Mouse (Mus musculus): ENCODE data around the gene Phb2. TPM values are rescaled to one million over a fixed set of nuclear protein-coding genes. Genes with fewer than 3 reads are reported as not detected.
A peak's percentile ranks its signal among the peaks of the same experiment; 100 is the strongest.

Gene Phb2
- 260 and 270 TPM in 2 replicates for polyA plus RNA-seq (2015; fragmentation: Nextera tagmentation; extraction: Ambion mirVana)

DNA sequence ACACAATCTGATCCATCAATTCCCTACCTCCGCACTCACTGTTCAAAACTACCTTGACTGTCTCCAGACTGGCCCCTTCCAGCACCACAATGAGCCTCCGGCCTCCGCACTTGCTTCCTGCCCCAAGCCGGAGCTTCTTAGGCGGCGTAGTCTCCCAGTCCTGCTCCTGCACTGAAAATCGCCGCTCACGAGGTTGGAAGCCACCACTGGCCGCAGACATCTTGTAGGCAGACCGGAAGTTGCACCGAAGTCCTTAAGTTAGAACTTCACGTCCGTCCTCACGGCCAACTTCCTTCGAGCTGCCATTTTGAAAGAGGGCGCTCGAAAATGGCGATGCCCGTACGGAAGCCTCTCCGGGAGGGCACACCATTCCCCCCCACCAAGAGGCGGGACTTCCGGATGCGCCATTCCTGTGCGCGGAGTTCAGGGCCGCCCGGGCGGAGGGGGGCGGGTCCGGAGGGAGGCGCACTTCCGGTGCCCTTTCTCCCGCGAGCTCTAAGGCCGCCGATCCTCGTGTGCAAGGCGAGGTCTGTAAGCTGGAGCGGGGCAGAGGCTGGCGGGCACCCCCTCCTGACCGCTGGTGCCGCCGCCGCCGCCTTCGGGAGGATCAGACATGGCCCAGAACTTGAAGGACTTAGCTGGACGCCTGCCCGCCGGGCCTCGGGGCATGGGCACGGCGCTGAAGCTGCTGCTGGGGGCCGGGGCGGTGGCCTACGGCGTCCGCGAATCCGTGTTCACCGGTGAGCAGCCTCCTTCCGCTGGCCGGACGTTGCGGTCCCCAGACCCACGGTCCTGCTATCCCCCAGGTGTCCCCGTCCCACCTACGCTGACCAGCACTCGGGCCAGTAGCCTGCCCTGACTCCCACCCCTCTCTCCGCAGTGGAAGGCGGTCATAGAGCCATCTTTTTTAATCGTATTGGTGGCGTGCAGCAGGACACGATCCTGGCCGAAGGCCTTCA is at the start of gene Phb2, which contains the start of gene Emg1:
Gene Phb2 (plus strand): TSS at position 513 of the 959 bp plus-strand sequence.
Gene Emg1 (minus strand): TSS at position 355 of the 959 bp plus-strand sequence.
- Histone ChIP-seq H3K4me3 (peak within 1 kb of the TSS; percentile 65), H3K4me1 (replicated peaks) (peaks cover 36% of the 10 kb centered on the region), H3K27me3 (no peaks in the 10 kb centered on the region), H3K9ac (peak within 1 kb of the TSS; percentile 79), H3K4me2 (peak within 1 kb of the TSS; percentile 94), H3K9me3 (no peaks in the 10 kb centered on the region), H3K36me3 (peaks cover 35% of the 10 kb centered on the region), H3K27ac (replicated peaks) (peak within 1 kb of the TSS; percentile 82)
- under 1% methylated on average over 74 of the region's 76 CpGs for WGBS
- ATAC-seq (ENCODE audit: low FRiP score, low read depth), result peak; percentile 97

DNA sequence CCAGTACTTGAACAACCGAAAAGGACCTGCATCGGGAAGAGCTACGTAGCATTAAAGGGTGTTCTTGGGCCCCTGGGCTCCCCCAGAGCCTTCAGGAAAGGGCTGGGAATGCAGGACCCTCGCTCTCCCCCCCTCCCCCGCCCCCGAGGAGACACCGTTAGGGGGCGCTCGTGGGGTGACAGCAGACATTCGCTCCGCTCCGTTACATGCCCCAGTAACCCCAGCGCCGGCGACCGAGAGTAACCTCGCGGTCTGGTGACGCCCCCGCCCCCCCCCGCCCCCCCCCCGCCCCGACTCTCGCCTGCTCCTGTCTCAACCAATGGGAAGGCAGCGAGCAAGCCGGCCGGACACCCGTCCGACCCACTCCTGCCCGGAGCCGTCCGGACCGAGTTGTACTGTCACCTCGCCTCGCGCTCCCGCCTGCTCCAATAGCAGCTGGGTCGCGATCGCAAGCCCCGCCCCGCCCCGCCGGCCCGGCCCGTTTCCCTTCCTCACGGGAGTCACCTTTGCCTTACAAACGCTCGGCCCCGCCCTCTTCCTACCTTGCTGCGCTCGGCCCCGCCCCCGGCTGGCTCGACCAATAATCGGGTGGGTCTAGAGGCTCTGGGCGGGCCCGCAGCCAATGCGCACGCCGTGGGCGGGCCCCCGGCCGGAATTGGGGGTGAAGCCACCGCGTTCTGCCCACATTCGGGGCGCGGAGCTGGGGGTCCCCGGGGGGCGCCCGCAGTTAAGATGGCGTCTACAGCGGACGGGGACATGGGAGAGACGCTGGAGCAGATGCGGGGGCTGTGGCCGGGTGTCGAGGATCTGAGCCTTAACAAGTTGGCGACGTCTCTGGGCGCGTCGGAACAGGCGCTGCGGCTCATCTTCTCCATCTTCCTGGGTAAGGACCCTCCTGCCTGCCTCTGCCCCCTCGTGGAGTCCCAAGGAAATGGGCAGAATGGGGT is 49.4 kb upstream of the Phb2 start, which contains the start of gene Lpcat3:
Gene Lpcat3 (plus strand): TSS at position 551 of the 947 bp plus-strand sequence.
- Histone ChIP-seq H3K27me3 (no peaks in the 10 kb centered on the region), H3K4me2 (peak within 1 kb of the TSS; percentile 84), H3K9me3 (no peaks in the 10 kb centered on the region), H3K27ac (replicated peaks) (peak within 1 kb of the TSS; percentile 86), H3K4me3 (peak within 1 kb of the TSS; percentile 59), H3K4me1 (replicated peaks) (peaks cover 16% of the 10 kb centered on the region), H3K36me3 (no peaks in the 10 kb centered on the region), H3K9ac (peak within 1 kb of the TSS; percentile 56)
- WGBS, result under 1% methylated on average over 76 of the region's 87 CpGs
- peak; percentile 98 for ATAC-seq (ENCODE audit: low FRiP score, low read depth)

DNA sequence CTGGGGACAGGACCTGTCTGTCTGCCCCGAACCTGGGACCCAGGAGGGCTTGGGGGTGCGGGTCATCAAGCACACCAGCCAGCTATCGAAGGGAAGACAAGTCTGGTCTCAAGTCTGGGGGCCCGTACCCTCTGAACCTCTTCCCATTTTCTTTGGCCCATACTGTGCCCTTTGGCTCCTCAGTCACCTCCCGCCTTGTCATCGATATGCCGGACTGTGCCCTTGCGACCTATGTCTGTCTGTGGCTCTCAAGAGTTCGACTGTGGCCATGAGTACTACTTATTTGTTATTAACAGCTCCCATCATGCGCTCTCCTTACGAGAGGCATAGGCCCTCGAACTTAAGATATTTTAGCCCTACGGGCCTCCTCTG is 48.7 kb upstream of the Phb2 start:
- peak overlapping the region; percentile 59 for H3K4me3 ChIP-seq
- no peaks in the 10 kb centered on the region for H3K9me3 ChIP-seq
- H3K27ac ChIP-seq (replicated peaks), result peak overlapping the region; percentile 86
- H3K4me1 ChIP-seq (replicated peaks), result peaks cover 16% of the 10 kb centered on the region
- peak overlapping the region; percentile 56 for H3K9ac ChIP-seq
- no peak for ATAC-seq (ENCODE audit: low FRiP score, low read depth)
- no peaks in the 10 kb centered on the region for H3K27me3 ChIP-seq
- no peaks in the 10 kb centered on the region for H3K36me3 ChIP-seq
- H3K4me2 ChIP-seq, result peak overlapping the region; percentile 84
- WGBS, result 19% methylated on average over 13 of the region's 13 CpGs

DNA sequence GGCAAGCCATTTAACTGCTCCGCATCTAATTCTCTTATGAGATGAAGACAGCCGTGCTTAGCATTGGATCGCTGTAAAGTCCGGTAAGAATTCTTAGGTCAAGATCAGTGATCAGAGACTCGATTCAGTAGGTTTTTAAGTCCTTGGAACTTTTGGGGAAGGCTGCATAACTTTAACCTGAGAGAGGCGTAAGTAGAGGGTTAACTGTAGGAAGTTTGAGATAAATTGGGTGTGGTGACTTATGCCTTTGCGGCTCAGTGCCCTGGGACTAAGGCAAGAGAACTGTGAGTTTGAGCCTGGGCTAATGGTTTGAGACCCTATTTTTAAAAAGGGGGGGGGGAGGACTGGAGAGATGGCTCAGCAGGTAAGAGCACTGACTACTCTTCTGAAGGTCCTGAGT is 47.9 kb upstream of the Phb2 start:
- Histone ChIP-seq H3K4me1 (replicated peaks) (peaks cover 16% of the 10 kb centered on the region), H3K27ac (replicated peaks) (no peak overlapping the region), H3K9me3 (no peaks in the 10 kb centered on the region), H3K36me3 (no peaks in the 10 kb centered on the region), H3K27me3 (no peaks in the 10 kb centered on the region), H3K9ac (no peak overlapping the region), H3K4me2 (peak overlapping the region; percentile 84), H3K4me3 (peak overlapping the region; percentile 59)
- 83% methylated on average over 7 of the region's 7 CpGs for WGBS
- ATAC-seq (ENCODE audit: low FRiP score, low read depth), result no peak

DNA sequence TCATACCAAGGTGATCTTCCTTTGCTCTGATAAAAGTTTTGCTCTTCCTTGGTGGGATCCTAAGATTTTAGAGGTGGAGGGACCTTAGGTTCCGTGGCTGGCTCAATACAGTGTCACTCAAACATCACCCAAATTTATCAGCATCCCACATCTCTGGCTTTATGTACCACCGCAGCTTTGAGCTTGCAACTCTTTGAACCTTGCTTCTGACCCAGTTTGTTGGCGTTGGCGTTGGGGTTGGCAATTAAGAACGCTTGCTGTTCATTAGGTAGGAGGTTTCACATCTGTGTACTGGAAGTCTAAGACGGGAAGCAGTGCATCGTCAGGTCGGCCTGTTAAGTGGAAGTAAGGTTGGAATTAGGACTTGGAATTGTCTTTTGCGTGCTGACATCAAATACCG is 47.1 kb upstream of the Phb2 start:
- Histone ChIP-seq H3K27ac (replicated peaks) (no peak overlapping the region), H3K27me3 (no peaks in the 10 kb centered on the region), H3K4me3 (no peak overlapping the region), H3K9me3 (no peaks in the 10 kb centered on the region), H3K4me1 (replicated peaks) (peaks cover 16% of the 10 kb centered on the region), H3K4me2 (no peak overlapping the region), H3K9ac (no peak overlapping the region), H3K36me3 (no peaks in the 10 kb centered on the region)
- no peak for ATAC-seq (ENCODE audit: low FRiP score, low read depth)
- 95% methylated on average over 10 of the region's 10 CpGs for WGBS

DNA sequence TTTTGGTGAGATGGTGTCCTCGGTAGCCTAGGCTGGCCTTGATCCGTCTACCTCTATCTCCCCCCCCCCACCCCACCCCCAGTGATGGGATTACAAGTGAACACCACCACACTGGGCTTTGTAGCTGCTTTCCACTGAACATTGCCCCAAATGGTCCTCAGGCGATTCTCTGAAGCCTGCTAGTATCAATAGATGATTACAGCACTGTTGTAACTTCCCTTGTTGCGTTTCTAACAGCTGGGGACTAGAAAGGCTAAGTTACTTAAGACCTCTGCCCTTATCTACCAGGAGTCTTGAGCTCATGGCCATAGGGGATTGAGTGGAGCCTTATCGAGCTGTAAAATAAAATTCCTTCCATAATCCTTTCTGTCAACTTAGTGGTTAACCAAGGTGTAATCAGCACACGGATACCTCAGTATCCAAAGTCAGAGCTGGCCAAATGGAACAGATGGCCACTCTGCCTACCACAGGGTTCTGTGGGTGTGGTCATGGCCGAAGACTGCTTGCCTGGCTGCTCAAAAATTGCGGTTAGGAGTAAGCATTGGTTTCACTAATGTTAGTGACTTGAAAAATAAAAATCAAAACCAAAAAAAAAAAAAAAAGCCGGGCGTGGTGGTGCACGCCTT is 42.8 kb upstream of the Phb2 start:
- no peaks in the 10 kb centered on the region for H3K36me3 ChIP-seq
- 93% methylated on average over 11 of the region's 11 CpGs for whole genome bisulfite sequencing

DNA sequence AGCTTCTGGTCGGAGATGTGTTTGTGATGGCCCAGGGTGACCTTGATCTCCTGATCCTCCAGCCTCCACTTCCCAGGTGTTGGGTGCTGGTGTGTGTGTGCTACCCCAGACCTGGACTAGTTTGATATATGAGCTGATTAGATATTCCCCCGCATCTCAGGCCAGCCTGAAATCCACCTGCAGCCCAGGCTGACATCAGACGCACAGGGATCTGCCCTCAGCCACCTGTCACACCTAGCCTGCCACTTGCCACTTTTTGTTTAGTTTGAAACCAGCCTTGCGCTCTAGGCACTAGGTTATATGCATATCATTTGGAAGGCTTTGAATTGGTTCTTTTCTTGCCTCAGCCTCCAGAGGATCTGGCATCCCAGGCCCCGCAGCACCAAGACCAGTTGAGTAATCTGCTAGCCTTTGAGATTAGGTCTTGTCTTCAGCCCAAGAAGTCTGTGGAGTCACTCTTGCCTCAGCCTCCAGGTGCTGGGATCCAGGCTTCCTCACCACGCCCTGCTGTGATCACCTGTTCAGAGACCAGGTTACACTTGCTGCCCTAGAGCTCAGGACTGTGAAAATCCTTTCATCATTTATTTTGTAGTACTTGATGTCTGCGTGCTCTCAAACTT is 41.7 kb upstream of the Phb2 start:
- no peak overlapping the region for H3K4me3 ChIP-seq
- no peaks in the 10 kb centered on the region for H3K4me1 ChIP-seq (replicated peaks)
- WGBS, result 95% methylated on average over 7 of the region's 7 CpGs
- ATAC-seq (ENCODE audit: low FRiP score, low read depth), result no peak
- no peak overlapping the region for H3K27ac ChIP-seq (replicated peaks)
- H3K9me3 ChIP-seq, result no peaks in the 10 kb centered on the region
- no peak overlapping the region for H3K4me2 ChIP-seq
- no peaks in the 10 kb centered on the region for H3K36me3 ChIP-seq
- no peak overlapping the region for H3K9ac ChIP-seq
- no peaks in the 10 kb centered on the region for H3K27me3 ChIP-seq

More for the DNA sequence above, 42.8 kb upstream of the Phb2 start:
- Histone ChIP-seq H3K4me1 (replicated peaks) (peaks cover under 1% of the 10 kb centered on the region), H3K27ac (replicated peaks) (no peak overlapping the region), H3K9me3 (no peaks in the 10 kb centered on the region), H3K4me2 (no peak overlapping the region), H3K4me3 (no peak overlapping the region), H3K9ac (no peak overlapping the region), H3K27me3 (no peaks in the 10 kb centered on the region)
- ATAC-seq (ENCODE audit: low FRiP score, low read depth), result no peak

DNA sequence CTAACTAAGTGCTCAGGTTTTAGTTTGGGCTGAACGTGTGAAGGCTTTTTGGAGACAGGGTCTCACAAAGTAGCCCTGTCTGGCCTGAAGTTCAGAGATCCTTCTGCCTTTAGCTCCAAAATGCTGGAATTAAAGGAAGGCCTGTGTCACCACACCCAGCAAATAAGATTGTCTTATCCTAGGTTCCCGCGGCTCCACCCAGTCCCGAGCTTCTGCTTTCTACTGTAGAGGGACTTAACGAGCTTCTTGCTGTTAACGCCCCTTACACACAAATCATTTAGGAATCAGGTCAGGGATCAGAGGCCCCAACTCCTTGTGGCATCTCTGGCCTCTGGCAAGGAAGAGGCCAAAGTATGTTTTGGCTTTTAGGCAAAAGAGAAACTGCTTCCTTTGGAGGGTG is 40.0 kb upstream of the Phb2 start:
- no peak for ATAC-seq (ENCODE audit: low FRiP score, low read depth)
- Histone ChIP-seq H3K9me3 (no peaks in the 10 kb centered on the region), H3K4me2 (no peak overlapping the region), H3K4me1 (replicated peaks) (no peaks in the 10 kb centered on the region), H3K27me3 (no peaks in the 10 kb centered on the region), H3K27ac (replicated peaks) (no peak overlapping the region), H3K4me3 (no peak overlapping the region), H3K9ac (no peak overlapping the region), H3K36me3 (no peaks in the 10 kb centered on the region)
- 83% methylated on average over 6 of the region's 6 CpGs for WGBS

DNA sequence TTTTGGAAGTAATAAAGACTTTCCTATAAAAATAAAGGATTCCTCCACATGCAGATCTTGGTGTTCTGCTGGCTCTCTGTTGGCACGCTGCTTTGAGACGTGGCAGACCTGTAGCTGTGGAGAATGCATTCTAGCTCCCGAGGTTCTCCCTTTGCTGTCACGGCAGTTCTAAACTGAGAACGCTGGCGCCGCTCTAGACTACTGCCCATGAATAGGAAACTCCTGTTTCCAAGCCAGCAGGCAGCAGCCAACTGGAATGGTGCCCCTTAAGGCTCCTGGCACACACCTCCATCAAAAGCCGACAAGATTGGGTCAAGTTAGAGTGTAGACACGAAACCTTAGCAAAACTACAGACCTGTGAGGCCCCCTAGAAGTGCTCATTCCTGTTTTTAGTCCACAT is 38.5 kb upstream of the Phb2 start:
- no peak overlapping the region for H3K4me2 ChIP-seq
- H3K27ac ChIP-seq (replicated peaks), result no peak overlapping the region
- 85% methylated on average over 9 of the region's 9 CpGs for WGBS
- H3K9ac ChIP-seq, result no peak overlapping the region
- no peak for ATAC-seq (ENCODE audit: low FRiP score, low read depth)
- H3K36me3 ChIP-seq, result no peaks in the 10 kb centered on the region
- H3K27me3 ChIP-seq, result no peaks in the 10 kb centered on the region
- no peak overlapping the region for H3K4me3 ChIP-seq
- no peaks in the 10 kb centered on the region for H3K4me1 ChIP-seq (replicated peaks)
- no peaks in the 10 kb centered on the region for H3K9me3 ChIP-seq

DNA sequence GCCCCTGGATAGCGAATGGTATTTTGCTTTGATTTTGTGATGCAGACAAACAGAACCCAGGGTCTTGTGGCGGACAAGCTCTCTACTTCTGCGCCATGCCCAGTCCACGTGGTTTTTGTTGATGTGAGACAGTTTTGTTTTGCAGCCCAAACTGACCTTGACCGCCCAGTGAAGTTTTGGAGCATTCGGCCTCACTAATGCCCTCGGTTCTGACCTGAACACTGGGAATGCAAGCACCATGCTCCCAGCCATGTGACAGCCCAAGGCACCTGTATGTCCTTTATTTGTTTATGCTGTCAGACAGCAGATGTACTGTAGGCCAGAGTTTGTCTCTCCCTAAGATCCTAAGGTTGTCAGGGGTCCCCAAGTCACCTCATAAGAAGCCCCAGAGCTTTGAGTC is 37.5 kb upstream of the Phb2 start:
- H3K4me1 ChIP-seq (replicated peaks), result no peaks in the 10 kb centered on the region
- no peak overlapping the region for H3K4me3 ChIP-seq
- no peaks in the 10 kb centered on the region for H3K27me3 ChIP-seq
- no peak overlapping the region for H3K4me2 ChIP-seq
- no peaks in the 10 kb centered on the region for H3K9me3 ChIP-seq
- ATAC-seq (ENCODE audit: low FRiP score, low read depth), result no peak
- no peak overlapping the region for H3K27ac ChIP-seq (replicated peaks)
- 98% methylated on average over 7 of the region's 7 CpGs for WGBS
- no peak overlapping the region for H3K9ac ChIP-seq
- no peaks in the 10 kb centered on the region for H3K36me3 ChIP-seq

DNA sequence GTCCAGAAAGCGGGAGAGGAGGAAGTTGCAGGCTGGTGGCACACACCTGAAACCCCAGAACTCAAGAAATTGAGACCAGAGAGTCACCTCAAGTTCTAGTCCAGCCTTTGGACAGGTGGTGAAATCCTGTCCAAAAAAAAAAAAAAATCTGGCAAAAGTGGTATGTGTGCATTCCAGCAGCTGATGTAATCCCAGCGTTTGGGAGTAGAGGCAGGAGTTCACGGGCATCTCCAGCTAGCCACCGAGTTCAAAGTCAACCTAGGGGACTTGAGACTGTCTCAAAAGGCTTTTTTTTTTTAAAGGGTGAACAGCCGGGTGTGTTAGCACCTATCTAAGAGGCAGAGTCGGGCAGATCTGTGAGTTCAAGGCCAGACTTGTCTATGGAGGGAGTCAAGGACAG is 36.0 kb upstream of the Phb2 start:
- Histone ChIP-seq H3K9ac (no peak overlapping the region), H3K4me1 (replicated peaks) (no peaks in the 10 kb centered on the region), H3K27me3 (no peaks in the 10 kb centered on the region), H3K4me3 (no peak overlapping the region), H3K4me2 (no peak overlapping the region), H3K27ac (replicated peaks) (no peak overlapping the region), H3K9me3 (no peaks in the 10 kb centered on the region), H3K36me3 (no peaks in the 10 kb centered on the region)
- no peak for ATAC-seq (ENCODE audit: low FRiP score, low read depth)
- WGBS, result 94% methylated on average over 6 of the region's 6 CpGs

Data from hindbrain, embryonic 15.5 days (tissue).